9 mouse cellular contexts compared by ENCODE assay signal in genomic region chr11:78465116-78465515, GRCm38 (mm10). TPM values are rescaled to one million over a fixed set of nuclear protein-coding genes. Genes with fewer than 3 reads are reported as not detected.
DNase-seq lines count a peak whose midpoint lies in the region; ATAC-seq and TF ChIP-seq lines count a peak whose summit lies in the region.
"Had no signal": no experiment of that assay in that cellular context is flagged by ENCODE, and none has a peak within 500 bp of the region (broad histone marks: within the 10 kb centered on the region; RNA-seq: fewer than 3 reads in every experiment).

No protein-coding gene starts in this region.

- no peak for TF ChIP-seq CTCF in bone marrow macrophage, adult 2 months (IDR thresholded peaks at IDR 0.05; ENCODE audit: low read depth, low read length)
- TF ChIP-seq CTCF in midbrain, postnatal 0 days (IDR thresholded peaks at IDR 0.05) = no peak

- peak overlapping the region; percentile 67 for H3K4me3 ChIP-seq in heart, embryonic 15.5 days
- peak overlapping the region; percentile 81 for H3K4me3 ChIP-seq in bone marrow macrophage, adult 2 months (ENCODE audit: insufficient read depth, low read length)
- H3K4me3 ChIP-seq in hindbrain, embryonic 14.5 days (replicated peaks; ENCODE audit: low read length) = peak overlapping the region; percentile 57
- H3K4me3 ChIP-seq in midbrain, postnatal 0 days (ENCODE audit: low read depth, low read length) = peak overlapping the region; percentile 59

- H3K36me3 ChIP-seq in heart, embryonic 15.5 days = no peaks in the 10 kb centered on the region
- no peaks in the 10 kb centered on the region; the same call in 1 of the 2 replicates for H3K36me3 ChIP-seq in hindbrain, embryonic 14.5 days (replicated peaks; ENCODE audit: control insufficient read depth, insufficient read depth)
- no peaks in the 10 kb centered on the region for H3K36me3 ChIP-seq in midbrain, postnatal 0 days (ENCODE audit: insufficient read depth, low read length)

- no peaks in the 10 kb centered on the region for H3K27me3 ChIP-seq in heart, embryonic 15.5 days
- H3K27me3 ChIP-seq in hindbrain, embryonic 14.5 days (ENCODE audit: control insufficient read depth, insufficient read depth, low read length) = no peaks in the 10 kb centered on the region
- H3K27me3 ChIP-seq in midbrain, postnatal 0 days (ENCODE audit: insufficient read depth, low read length) = no peaks in the 10 kb centered on the region

- no peak overlapping the region; the same call in 1 of the 2 replicates for H3K27ac ChIP-seq in heart, embryonic 15.5 days
- no peak overlapping the region for H3K27ac ChIP-seq in bone marrow macrophage, adult 2 months (ENCODE audit: insufficient read depth, low read depth, low read length)
- H3K27ac ChIP-seq in hindbrain, embryonic 14.5 days = peak overlapping the region; percentile 89; the same call in 1 of the 2 replicates
- no peak overlapping the region for H3K27ac ChIP-seq in midbrain, postnatal 0 days (ENCODE audit: low read depth, low read length)

- no peak for TF ChIP-seq POLR2A in bone marrow macrophage, adult 2 months (IDR thresholded peaks at IDR 0.05; ENCODE audit: borderline replicate concordance, low read depth, low read length)

- H3K9ac ChIP-seq in heart, embryonic 15.5 days = peak overlapping the region; percentile 70
- peak overlapping the region; percentile 75; the same call in 1 of the 2 replicates for H3K9ac ChIP-seq in hindbrain, embryonic 14.5 days
- H3K9ac ChIP-seq in midbrain, postnatal 0 days (replicated peaks; ENCODE audit: low read length, poor library complexity, severe bottlenecking) = no peak overlapping the region

- H3K4me2 ChIP-seq in heart, embryonic 15.5 days = peak overlapping the region; percentile 89
- H3K4me2 ChIP-seq in hindbrain, embryonic 14.5 days (replicated peaks) = peak overlapping the region; percentile 71
- peak overlapping the region; percentile 76 for H3K4me2 ChIP-seq in midbrain, postnatal 0 days (ENCODE audit: low read depth, low read length, poor library complexity, severe bottlenecking)

- WGBS in heart, embryonic 15.5 days = 46% methylated on average over 9 of the region's 9 CpGs
- WGBS in hindbrain, embryonic 14.5 days = 28% methylated on average over 9 of the region's 9 CpGs
- 18% methylated on average over 9 of the region's 9 CpGs for WGBS in midbrain, postnatal 0 days

- no peak for ATAC-seq in heart, embryonic 15.5 days (replicated peaks; ENCODE audit: insufficient number of reproducible peaks, insufficient read depth, low FRiP score, low read depth)
- ATAC-seq in hindbrain, embryonic 14.5 days (ENCODE audit: low FRiP score) = no peak
- ATAC-seq in midbrain, postnatal 0 days (ENCODE audit: low FRiP score) = no peak

- peaks cover 14% of the 10 kb centered on the region for H3K4me1 ChIP-seq in heart, embryonic 15.5 days (replicated peaks)
- peaks cover 27% of the 10 kb centered on the region for H3K4me1 ChIP-seq in bone marrow macrophage, adult 2 months (ENCODE audit: control insufficient read depth, insufficient read depth, low read length)
- H3K4me1 ChIP-seq in hindbrain, embryonic 14.5 days (replicated peaks; ENCODE audit: control insufficient read depth, insufficient read depth, low read length) = peaks cover 12% of the 10 kb centered on the region
- peaks cover 5% of the 10 kb centered on the region; the same call in 1 of the 2 replicates for H3K4me1 ChIP-seq in midbrain, postnatal 0 days (ENCODE audit: insufficient read depth, low read length)

- no peak for DNase-seq in heart, adult 8-10 months (ENCODE audit: low spot score)
- DNase-seq in hindbrain, embryonic 14.5 days (ENCODE audit: low spot score) = no peak
- DNase-seq in midbrain, postnatal 0 days (ENCODE audit: low spot score) = peak; percentile 7
- no peak for DNase-seq in cerebellum, postnatal 10 days
- DNase-seq in right cerebral cortex, postnatal 25 days = no peak
- DNase-seq in adrenal gland, postnatal 4 days (ENCODE audit: low spot score in 2 of 2) = no peak

- no peaks in the 10 kb centered on the region for H3K9me3 ChIP-seq in heart, embryonic 15.5 days (replicated peaks)
- no peaks in the 10 kb centered on the region for H3K9me3 ChIP-seq in hindbrain, embryonic 14.5 days (ENCODE audit: control insufficient read depth, low read length)
- no peaks in the 10 kb centered on the region for H3K9me3 ChIP-seq in midbrain, postnatal 0 days (ENCODE audit: low read length)

RNA-seq across cellular contexts. Expression of gene Slc46a1, which starts 0.4 kb away (rescaled TPM):
- polyA plus RNA-seq in heart, embryonic 15.5 days (2015; fragmentation: Nextera tagmentation; extraction: Ambion mirVana) = 6.5 and 7.5 TPM in 2 replicates
- 1 to 10 TPM; 1.4 to 3.3 (median 1.9) TPM for total RNA-seq in heart, adult 8-10 months (2022)
- polyA plus RNA-seq in bone marrow macrophage, adult 2 months (2012; ENCODE audit: insufficient read depth, insufficient read length, missing spikeins) = 9.1 and 9.7 TPM in 2 replicates
- polyA plus RNA-seq in hindbrain, embryonic 14.5 days (2014; fragmentation: Nextera tagmentation; extraction: Ambion mirVana) = 25.2 and 25.5 TPM in 2 replicates
- 15.0 and 17.5 TPM in 2 replicates for total RNA-seq in midbrain, postnatal 0 days (2014; rRNA removed)
- 19.1 and 19.6 TPM in 2 replicates for polyA plus RNA-seq in midbrain, postnatal 0 days (2015; fragmentation: Nextera tagmentation; extraction: Ambion mirVana)
- total RNA-seq in adrenal gland, postnatal 4 days (2021) = 10 to 100 TPM; 15.4 to 16.7 TPM

RNA-seq across cellular contexts. Expression of gene Sarm1, which starts 32.4 kb away (rescaled TPM):
- polyA plus RNA-seq in heart, embryonic 15.5 days (2015; fragmentation: Nextera tagmentation; extraction: Ambion mirVana) = 0.15 and 0.60 TPM in 2 replicates
- total RNA-seq in heart, adult 8-10 months (2022) = under 1 TPM; 0.38 to 0.81 (median 0.48) TPM
- polyA plus RNA-seq in bone marrow macrophage, adult 2 months (2012; ENCODE audit: insufficient read depth, insufficient read length, missing spikeins) = 1.5 and 2.0 TPM in 2 replicates
- polyA plus RNA-seq in hindbrain, embryonic 14.5 days (2014; fragmentation: Nextera tagmentation; extraction: Ambion mirVana) = 52.0 and 55.1 TPM in 2 replicates
- total RNA-seq in midbrain, postnatal 0 days (2014; rRNA removed) = 63.2 and 66.3 TPM in 2 replicates
- polyA plus RNA-seq in midbrain, postnatal 0 days (2015; fragmentation: Nextera tagmentation; extraction: Ambion mirVana) = 39.8 and 40.1 TPM in 2 replicates
- 10 to 100 TPM in 1 of 2 experiments, 1 to 10 TPM in 1; 7.7 to 10.2 TPM for total RNA-seq in adrenal gland, postnatal 4 days (2021)

RNA-seq across cellular contexts. Expression of gene Vtn, which starts 33.8 kb away (rescaled TPM):
- 1.3 and 4.7 TPM in 2 replicates for polyA plus RNA-seq in heart, embryonic 15.5 days (2015; fragmentation: Nextera tagmentation; extraction: Ambion mirVana)
- total RNA-seq in heart, adult 8-10 months (2022) = 10 to 100 TPM; 14.3 to 19.1 (median 17.1) TPM
- polyA plus RNA-seq in bone marrow macrophage, adult 2 months (2012; ENCODE audit: insufficient read depth, insufficient read length, missing spikeins) = not detected in 2 replicates
- polyA plus RNA-seq in hindbrain, embryonic 14.5 days (2014; fragmentation: Nextera tagmentation; extraction: Ambion mirVana) = 178 and 201 TPM in 2 replicates
- total RNA-seq in midbrain, postnatal 0 days (2014; rRNA removed) = 114 and 120 TPM in 2 replicates
- 139 and 160 TPM in 2 replicates for polyA plus RNA-seq in midbrain, postnatal 0 days (2015; fragmentation: Nextera tagmentation; extraction: Ambion mirVana)
- 100 to 1,000 TPM in 1 of 2 experiments, 10 to 100 TPM in 1; 10.1 to 212 TPM for total RNA-seq in adrenal gland, postnatal 4 days (2021)

RNA-seq across cellular contexts. Expression of gene Sebox, which starts 38.1 kb away (rescaled TPM):
- polyA plus RNA-seq in heart, embryonic 15.5 days (2015; fragmentation: Nextera tagmentation; extraction: Ambion mirVana) = not detected in 2 replicates
- not detected for total RNA-seq in heart, adult 8-10 months (2022)
- not detected in 2 replicates for polyA plus RNA-seq in bone marrow macrophage, adult 2 months (2012; ENCODE audit: insufficient read depth, insufficient read length, missing spikeins)
- 0.21 TPM in 1 of 2 replicates, not detected in the other for polyA plus RNA-seq in hindbrain, embryonic 14.5 days (2014; fragmentation: Nextera tagmentation; extraction: Ambion mirVana)
- total RNA-seq in midbrain, postnatal 0 days (2014; rRNA removed) = 0.71 TPM in 1 of 2 replicates, not detected in the other
- polyA plus RNA-seq in midbrain, postnatal 0 days (2015; fragmentation: Nextera tagmentation; extraction: Ambion mirVana) = not detected in 2 replicates
- not detected for total RNA-seq in adrenal gland, postnatal 4 days (2021)
- polyA plus RNA-seq: gonadal fat pad, adult 2 months had no signal

RNA-seq across cellular contexts. Expression of gene Slc13a2, which starts 43.1 kb away (rescaled TPM):
- polyA plus RNA-seq in heart, embryonic 15.5 days (2015; fragmentation: Nextera tagmentation; extraction: Ambion mirVana) = 0.08 TPM in 1 of 2 replicates, not detected in the other
- not detected for total RNA-seq in heart, adult 8-10 months (2022)
- polyA plus RNA-seq in bone marrow macrophage, adult 2 months (2012; ENCODE audit: insufficient read depth, insufficient read length, missing spikeins) = 0.99 and 1.2 TPM in 2 replicates
- not detected in 2 replicates for polyA plus RNA-seq in hindbrain, embryonic 14.5 days (2014; fragmentation: Nextera tagmentation; extraction: Ambion mirVana)
- not detected in 2 replicates for total RNA-seq in midbrain, postnatal 0 days (2014; rRNA removed)
- polyA plus RNA-seq in midbrain, postnatal 0 days (2015; fragmentation: Nextera tagmentation; extraction: Ambion mirVana) = not detected in 2 replicates
- 1 to 10 TPM in 1 of 2 experiments, under 1 TPM in 1; 0.11 to 1.8 TPM for total RNA-seq in adrenal gland, postnatal 4 days (2021)

Comparison
In these comparisons a context has a peak if more than half of its experiments do, and no peak if none do; other contexts are left out.
1. RNA of gene Sarm1, which starts 32.4 kb away (polyA plus RNA-seq): 52.0 to 55.1 TPM in hindbrain, embryonic 14.5 days and 39.8 to 40.1 TPM in midbrain, postnatal 0 days; 1.5 to 2.0 TPM in bone marrow macrophage, adult 2 months and 0.15 to 0.60 TPM in heart, embryonic 15.5 days; every median in the first group is over 10 times any median in the second.
2. RNA of gene Vtn, which starts 33.8 kb away (polyA plus RNA-seq): 178 to 201 TPM in hindbrain, embryonic 14.5 days and 139 to 160 TPM in midbrain, postnatal 0 days; 1.3 to 4.7 TPM in heart, embryonic 15.5 days and not detected in bone marrow macrophage, adult 2 months; every median in the first group is over 10 times any median in the second.
3. Peak in every context shown above with its lines, with median percentiles within 50 percentile points of each other: H3K4me2 ChIP-seq and H3K4me3 ChIP-seq.